Mouse (Mus musculus) liver, embryonic 16.5 days (tissue): ENCODE results near the gene Vrk1. TPM values are rescaled to one million over a fixed set of nuclear protein-coding genes. Genes with fewer than 3 reads are reported as not detected.
A peak's percentile ranks its signal among the peaks of the same experiment; 100 is the strongest.

Experiments used
- ATAC-seq: fragments of 200-750 bp; cut with Nextera tagmentation; 2 replicates; pipeline ENCODE4 v1.8.0; 2017; ENCODE audit warnings: low read depth, mild to moderate bottlenecking, moderate number of reproducible peaks, moderate library complexity
- H3K27ac ChIP-seq: fragments of 300-500 bp; sonication (generic); 2 replicates; pipeline ENCODE4 v1.5.1; 2014; ENCODE audit warnings: mild to moderate bottlenecking, low read length
- H3K27me3 ChIP-seq: fragments of 300-500 bp; sonication (generic); 2 replicates; pipeline ENCODE4 v1.6.1; 2014; ENCODE audit warnings: low read depth, low read length, mixed read lengths; ENCODE audit not compliant: control insufficient read depth, insufficient read depth
- H3K36me3 ChIP-seq: fragments of 300-500 bp; sonication (generic); 2 replicates; pipeline ENCODE4 v1.6.1; 2014; ENCODE audit warnings: mild to moderate bottlenecking; ENCODE audit not compliant: control insufficient read depth, insufficient read depth
- H3K4me1 ChIP-seq: fragments of 300-500 bp; sonication (generic); 2 replicates; pipeline ENCODE4 v1.6.1; 2014; ENCODE audit warnings: low read depth, low read length, mixed read lengths; ENCODE audit not compliant: control insufficient read depth
- H3K4me2 ChIP-seq: fragments of 300-500 bp; sonication (generic); 2 replicates; pipeline ENCODE4 v1.6.1; 2014; ENCODE audit warnings: low read depth, low read length, mixed read lengths
- H3K4me3 ChIP-seq: fragments of 300-500 bp; sonication (generic); 2 replicates; pipeline ENCODE4 v1.5.1; 2014; ENCODE audit warnings: low read depth, mild to moderate bottlenecking, low read length
- H3K9ac ChIP-seq: fragments of 300-500 bp; sonication (generic); 2 replicates; pipeline ENCODE4 v1.6.1; 2014; ENCODE audit warnings: low read depth, low read length
- H3K9me3 ChIP-seq: fragments of 300-500 bp; sonication (generic); replicated peaks from 2 replicates; pipeline ENCODE4 v1.6.1; 2016; ENCODE audit warnings: low read length; ENCODE audit not compliant: control insufficient read depth
- WGBS: fragments of 180-500 bp; shearing (Covaris S2); extraction: QIAGEN DNeasy Blood & Tissue Kit; methylation state at CpG from one replicate; pipeline ENCODE4 v1.1.7; 2014; ENCODE audit not compliant: insufficient replicate concordance; 5-methylcytosine and 5-hydroxymethylcytosine counted together
- polyA plus RNA-seq: library from polyadenylated mRNA; unstranded; fragments of >200 nt; fragmentation: Nextera tagmentation; extraction: Ambion mirVana; gene quantifications from 2 replicates; pipeline ENCODE4 v1.2.1, GENCODE M21; 2015

Vrk1 gene
- polyA plus RNA-seq, 1 experiment from 2014 or later: 69.1 TPM

GRCm38 (mm10) chr12:105993356-105993755 is 16.7 kb upstream of the Vrk1 start:
- ATAC-seq: no peak
- H3K4me1 ChIP-seq: peaks cover 9% of the 10 kb centered on the region
- H3K36me3 ChIP-seq: no peaks in the 10 kb centered on the region
- no peak overlapping the region for H3K4me3 ChIP-seq
- no peak overlapping the region for H3K4me2 ChIP-seq
- H3K9me3 ChIP-seq: no peaks in the 10 kb centered on the region
- 51% methylated on average over 7 of the region's 7 CpGs for WGBS
- no peak overlapping the region for H3K9ac ChIP-seq
- H3K27ac ChIP-seq: no peak overlapping the region
- no peaks in the 10 kb centered on the region; the same call in 1 of the 2 replicates for H3K27me3 ChIP-seq

DNA sequence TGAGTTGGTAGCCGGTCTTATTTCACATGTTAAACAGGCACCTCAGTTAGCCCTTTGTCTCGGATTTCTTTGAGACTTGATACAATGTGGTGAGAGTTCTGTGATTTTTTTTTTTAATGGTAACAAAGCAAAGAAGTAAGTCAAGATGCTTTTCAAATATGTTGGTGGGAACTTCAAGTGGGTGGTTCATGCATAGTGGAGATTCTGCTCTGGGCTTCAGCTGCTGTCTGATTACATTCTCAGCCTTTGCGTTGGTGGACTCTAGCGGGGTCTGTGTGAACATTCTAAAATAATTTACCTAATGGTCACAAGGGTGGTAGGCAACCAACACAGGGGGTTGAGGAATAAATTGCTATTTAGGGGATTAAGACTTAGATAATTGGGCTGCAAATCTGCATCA is 14.1 kb upstream of the Vrk1 start:
- no peak overlapping the region for H3K27ac ChIP-seq
- 71% methylated on average over 4 of the region's 4 CpGs for WGBS
- no peak for ATAC-seq

DNA sequence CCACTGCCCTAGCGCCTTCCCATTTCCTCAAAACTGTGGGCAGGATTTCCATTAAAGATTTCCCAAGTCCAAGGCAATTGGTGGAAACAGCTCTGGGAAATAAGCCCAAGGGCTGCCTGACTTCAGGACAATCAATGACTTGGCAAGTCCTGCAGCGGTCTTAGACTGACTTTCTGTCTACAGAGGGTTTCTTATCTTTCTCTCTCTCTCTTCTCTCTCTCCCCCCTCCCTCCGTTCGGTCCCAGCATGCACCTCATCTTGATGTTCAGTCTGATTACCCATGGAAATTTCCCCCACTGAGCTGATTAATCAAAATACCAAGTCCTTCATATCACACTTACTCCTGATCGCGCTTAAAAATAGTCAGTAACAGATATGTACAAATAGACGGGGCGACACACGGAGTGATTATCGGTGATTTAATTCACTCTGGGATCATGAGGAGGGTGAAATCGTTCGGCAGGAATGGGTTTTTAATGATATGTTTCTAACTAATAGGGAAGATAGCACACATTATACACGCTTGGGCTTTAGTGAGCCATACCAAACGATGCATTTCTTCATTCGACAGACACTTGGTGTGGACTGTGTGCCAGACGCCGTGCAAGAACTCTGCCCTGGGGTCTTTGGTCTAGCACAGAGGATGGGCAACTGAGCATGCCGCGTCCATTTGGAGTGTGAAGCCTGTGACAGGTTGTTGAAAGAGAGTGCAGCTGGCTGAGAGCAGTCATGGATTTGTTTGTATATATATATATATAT is 12.8 kb upstream of the Vrk1 start:
- Histone ChIP-seq H3K9me3 (no peaks in the 10 kb centered on the region), H3K27ac (no peak overlapping the region), H3K36me3 (no peaks in the 10 kb centered on the region), H3K4me1 (no peaks in the 10 kb centered on the region), H3K4me3 (no peak overlapping the region), H3K9ac (no peak overlapping the region), H3K4me2 (no peak overlapping the region), H3K27me3 (no peaks in the 10 kb centered on the region; the same call in 1 of the 2 replicates)
- 70% methylated on average over 19 of the region's 19 CpGs for WGBS
- ATAC-seq: no peak

More for the DNA sequence above, 14.1 kb upstream of the Vrk1 start:
- Histone ChIP-seq H3K9ac (no peak overlapping the region), H3K4me1 (no peaks in the 10 kb centered on the region), H3K4me2 (no peak overlapping the region), H3K27me3 (no peaks in the 10 kb centered on the region; the same call in 1 of the 2 replicates), H3K4me3 (no peak overlapping the region), H3K9me3 (no peaks in the 10 kb centered on the region), H3K36me3 (no peaks in the 10 kb centered on the region)

DNA sequence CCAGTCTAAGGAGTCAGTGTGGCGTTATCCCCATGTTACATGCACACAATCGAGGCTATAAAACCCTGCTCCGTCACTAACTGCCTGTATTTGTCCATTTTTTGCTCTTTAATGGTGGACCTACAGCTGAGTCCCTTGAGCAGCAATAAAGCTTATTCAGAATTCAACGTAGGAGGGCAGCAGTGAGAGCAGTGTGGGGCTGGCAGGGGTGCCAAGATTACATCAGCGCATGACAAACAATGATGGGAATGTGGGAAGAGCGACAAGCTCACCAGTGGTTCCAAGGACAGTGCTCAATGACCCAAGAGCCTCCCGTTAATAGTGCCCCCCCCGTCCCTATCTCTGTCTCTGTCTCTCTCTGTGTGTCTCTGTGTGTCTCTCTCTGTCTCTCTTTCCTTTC is 8.3 kb upstream of the Vrk1 start:
- H3K4me1 ChIP-seq: peaks cover 20% of the 10 kb centered on the region
- no peak overlapping the region for H3K4me3 ChIP-seq
- H3K4me2 ChIP-seq: no peak overlapping the region
- no peak overlapping the region for H3K9ac ChIP-seq
- no peaks in the 10 kb centered on the region for H3K9me3 ChIP-seq
- no peaks in the 10 kb centered on the region for H3K27me3 ChIP-seq
- H3K27ac ChIP-seq: no peak overlapping the region
- 57% methylated on average over 8 of the region's 8 CpGs for WGBS
- no peaks in the 10 kb centered on the region for H3K36me3 ChIP-seq
- ATAC-seq: no peak

GRCm38 (mm10) chr12:106004719-106005118 is 5.3 kb upstream of the Vrk1 start:
- ATAC-seq: no peak
- no peaks in the 10 kb centered on the region for H3K27me3 ChIP-seq
- H3K27ac ChIP-seq: no peak overlapping the region
- H3K4me2 ChIP-seq: no peak overlapping the region
- no peak overlapping the region for H3K4me3 ChIP-seq
- H3K4me1 ChIP-seq: peaks cover 29% of the 10 kb centered on the region
- 43% methylated on average over 6 of the region's 6 CpGs for WGBS
- no peaks in the 10 kb centered on the region for H3K9me3 ChIP-seq
- no peaks in the 10 kb centered on the region for H3K36me3 ChIP-seq
- no peak overlapping the region for H3K9ac ChIP-seq

DNA sequence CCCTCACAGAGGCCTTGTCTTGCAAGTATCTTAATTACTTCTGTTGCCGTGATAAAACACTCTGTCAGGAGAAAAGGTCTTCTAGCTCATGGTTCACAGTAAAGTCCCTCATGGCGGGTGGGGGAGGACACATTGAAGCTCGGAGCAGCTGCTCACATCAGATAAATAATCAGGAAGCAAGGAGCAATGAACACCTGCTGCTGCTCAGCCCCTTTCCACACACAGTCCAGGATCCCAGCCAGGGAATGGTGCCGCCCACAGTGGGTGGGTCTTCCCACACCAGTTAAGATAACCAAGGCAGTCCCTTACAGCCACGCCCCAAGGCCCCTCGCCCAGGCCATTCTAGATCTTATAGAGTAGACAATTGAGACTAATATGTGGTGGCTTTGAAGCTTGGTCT is 3.8 kb upstream of the Vrk1 start:
- Histone ChIP-seq H3K27me3 (no peaks in the 10 kb centered on the region), H3K9ac (no peak overlapping the region), H3K4me3 (no peak overlapping the region), H3K27ac (0 out of 2 replicates have a peak overlapping the region, but pooled peaks have one; percentile 36), H3K9me3 (no peaks in the 10 kb centered on the region), H3K4me2 (no peak overlapping the region), H3K36me3 (no peaks in the 10 kb centered on the region), H3K4me1 (peaks cover 31% of the 10 kb centered on the region)
- peak; percentile 37 for ATAC-seq
- 26% methylated on average over 6 of the region's 6 CpGs for WGBS

- Histone ChIP-seq H3K4me1 (peaks cover 45% of the 10 kb centered on the region), H3K27me3 (no peaks in the 10 kb centered on the region), H3K9ac (no peak overlapping the region), H3K4me2 (no peak overlapping the region), H3K27ac (no peak overlapping the region), H3K36me3 (no peaks in the 10 kb centered on the region), H3K4me3 (no peak overlapping the region), H3K9me3 (no peaks in the 10 kb centered on the region)
- ATAC-seq: no peak
- 83% methylated on average over 22 of the region's 22 CpGs for WGBS
Observed at GRCm38 (mm10) chr12:106008348-106009050, 1.5 kb upstream of the Vrk1 start.

GRCm38 (mm10) chr12:106009122-106009870 is 732 bp upstream of the Vrk1 start:
- Histone ChIP-seq H3K4me1 (peaks cover 45% of the 10 kb centered on the region), H3K4me3 (peak overlapping the region; percentile 98), H3K4me2 (peak overlapping the region; percentile 72), H3K36me3 (no peaks in the 10 kb centered on the region), H3K27me3 (no peaks in the 10 kb centered on the region), H3K27ac (peak overlapping the region; percentile 30; the same call in 1 of the 2 replicates), H3K9ac (peak overlapping the region; percentile 49), H3K9me3 (no peaks in the 10 kb centered on the region)
- 75% methylated on average over 12 of the region's 12 CpGs for WGBS
- no peak for ATAC-seq
